Mouse (Mus musculus) lung, adult 2 months (tissue): Measurements from ENCODE around the gene Sh3gl2.

Experiments used
- CTCF ChIP-seq: fragments of 200-500 bp; IDR thresholded peaks from 2 replicates; pipeline ENCODE4 v1.5.1; 2011; ENCODE audit warnings: mild to moderate bottlenecking, low read length, control low read depth; ENCODE audit not compliant: insufficient read depth
- POLR2A ChIP-seq: fragments of 200-500 bp; IDR thresholded peaks from 2 replicates; pipeline ENCODE4 v1.6.1; 2011; ENCODE audit warnings: low read depth, mild to moderate bottlenecking, control low read depth, low read length, borderline replicate concordance; ENCODE audit errors: extremely low read depth

DNA sequence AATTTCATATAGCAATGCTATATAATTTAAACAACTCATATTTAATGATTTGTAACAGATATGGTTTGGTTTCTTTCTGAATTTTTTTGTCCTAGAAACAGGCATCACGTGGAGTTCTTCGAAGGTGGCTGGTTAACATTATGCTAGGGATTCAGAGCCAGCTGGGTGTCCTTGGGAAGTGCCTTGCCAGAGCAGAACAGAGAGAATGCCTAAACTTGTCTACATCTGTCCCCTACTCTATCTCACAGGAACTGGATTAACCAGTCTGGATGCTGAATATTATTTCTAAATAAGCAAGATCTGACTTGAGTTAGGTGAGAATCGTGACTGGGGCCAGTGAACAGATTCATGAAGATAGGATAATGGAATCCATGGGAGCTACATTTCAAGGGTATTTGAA lies 157.7 kb downstream of the Sh3gl2 start:
- TF ChIP-seq POLR2A, result no peak
- TF ChIP-seq CTCF, result no peak
